Mouse (Mus musculus): ENCODE data around the gene Lrrk2.

Lrrk2 gene

DNA sequence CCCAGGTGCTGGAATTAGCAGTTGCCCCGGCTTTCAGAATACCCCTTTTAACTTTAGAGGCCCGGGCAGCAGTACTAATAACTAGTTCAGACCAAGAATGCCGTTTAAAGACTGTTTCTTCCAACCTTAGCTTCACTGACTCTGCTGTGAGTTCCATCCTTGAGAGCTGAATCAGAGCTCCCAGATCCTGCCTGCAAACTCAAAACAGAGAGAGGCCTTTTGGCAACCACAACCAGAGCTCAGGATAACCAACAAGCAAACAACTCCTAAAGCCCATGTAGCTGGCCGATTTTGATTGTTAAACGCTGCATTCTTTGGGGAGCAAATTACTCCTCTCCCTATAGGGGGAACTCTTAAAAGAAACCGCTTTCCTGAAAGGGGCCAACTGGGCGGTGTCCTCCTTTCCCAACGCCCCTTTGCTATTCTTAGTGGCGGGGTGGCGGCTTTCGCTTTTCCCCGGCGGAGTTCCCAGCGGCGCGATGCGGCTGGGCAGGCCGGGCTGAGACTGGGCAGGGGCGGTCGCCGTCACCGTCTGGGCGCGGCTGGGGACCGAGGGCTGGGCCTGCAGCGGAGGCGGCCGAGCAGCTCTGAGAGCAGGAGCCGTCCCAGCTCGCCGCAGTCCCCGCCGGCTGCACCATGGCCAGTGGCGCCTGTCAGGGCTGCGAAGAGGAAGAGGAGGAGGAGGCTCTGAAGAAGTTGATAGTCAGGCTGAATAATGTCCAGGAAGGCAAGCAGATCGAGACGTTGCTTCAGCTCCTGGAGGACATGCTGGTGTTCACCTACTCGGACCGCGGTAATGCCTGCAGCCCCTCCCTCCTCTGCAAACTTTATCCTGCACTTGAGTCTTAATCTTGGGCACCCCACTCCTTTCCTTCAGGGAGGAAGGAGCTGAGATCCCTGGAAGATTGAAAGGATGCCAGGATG lies at the start of gene Lrrk2:
Lrrk2 (plus strand) TSS at position 531 of the 924 bp plus-strand sequence.
- DNase-seq (ENCODE audit: low read depth, low spot score), result peak; percentile 66
- H3K27me3 ChIP-seq (ENCODE audit: control insufficient read depth, insufficient read depth, low read length, poor library complexity, severe bottlenecking), result no peaks in the 10 kb centered on the region
- H3K36me3 ChIP-seq (ENCODE audit: control insufficient read depth, insufficient read depth, low read length, poor library complexity, severe bottlenecking), result peaks cover 5% of the 10 kb centered on the region; the same call in 1 of the 2 replicates

DNA sequence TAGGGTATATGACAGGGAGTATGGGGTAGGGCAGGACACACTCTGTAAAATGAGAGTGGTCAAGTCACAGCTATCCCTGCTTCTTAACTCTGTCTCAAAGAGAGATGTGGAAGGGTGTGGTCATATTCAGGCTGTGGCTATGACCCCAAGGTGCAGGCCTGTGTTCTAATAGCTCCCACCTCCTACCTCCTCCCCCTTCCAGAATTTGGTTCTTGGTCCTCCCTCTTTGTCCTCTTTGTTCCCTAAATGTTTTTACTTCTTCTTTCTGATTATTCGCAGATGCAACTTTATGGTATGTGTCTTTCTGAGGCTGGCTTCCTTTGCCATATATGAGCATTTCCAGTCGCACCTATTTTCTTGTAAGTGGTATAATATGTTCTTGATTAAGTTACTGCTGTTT lies 48.5 kb upstream of the Lrrk2 start:
- Histone ChIP-seq H3K27me3 (ENCODE audit: control insufficient read depth, insufficient read depth, low read length, poor library complexity, severe bottlenecking) (no peaks in the 10 kb centered on the region), H3K36me3 (ENCODE audit: control insufficient read depth, insufficient read depth, low read length, poor library complexity, severe bottlenecking) (no peaks in the 10 kb centered on the region)
- DNase-seq (ENCODE audit: low read depth, low spot score), result no peak

DNA sequence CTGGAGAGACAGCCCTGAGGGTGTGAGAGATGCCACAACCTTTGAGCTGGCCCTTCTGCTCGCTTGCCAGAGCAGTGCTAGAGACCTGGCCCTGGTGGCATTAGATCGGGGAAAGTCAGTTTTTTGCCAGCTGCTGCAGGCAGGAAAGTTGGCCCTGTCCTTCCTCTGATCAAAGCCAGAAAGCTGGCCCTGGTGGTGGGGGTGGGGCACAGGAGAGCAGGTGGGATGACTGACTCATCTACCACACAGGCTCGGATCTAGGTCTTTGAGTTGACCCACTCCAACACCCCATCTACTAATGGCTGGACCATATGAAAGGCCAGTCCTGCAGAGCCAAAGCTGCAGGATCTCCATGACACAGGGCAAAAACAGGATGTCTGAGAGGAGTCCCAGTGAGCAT lies 43.8 kb upstream of the Lrrk2 start:
- no peak for DNase-seq (ENCODE audit: low read depth, low spot score)
- Histone ChIP-seq H3K36me3 (ENCODE audit: control insufficient read depth, insufficient read depth, low read length, poor library complexity, severe bottlenecking) (no peaks in the 10 kb centered on the region), H3K27me3 (ENCODE audit: control insufficient read depth, insufficient read depth, low read length, poor library complexity, severe bottlenecking) (no peaks in the 10 kb centered on the region)

DNA sequence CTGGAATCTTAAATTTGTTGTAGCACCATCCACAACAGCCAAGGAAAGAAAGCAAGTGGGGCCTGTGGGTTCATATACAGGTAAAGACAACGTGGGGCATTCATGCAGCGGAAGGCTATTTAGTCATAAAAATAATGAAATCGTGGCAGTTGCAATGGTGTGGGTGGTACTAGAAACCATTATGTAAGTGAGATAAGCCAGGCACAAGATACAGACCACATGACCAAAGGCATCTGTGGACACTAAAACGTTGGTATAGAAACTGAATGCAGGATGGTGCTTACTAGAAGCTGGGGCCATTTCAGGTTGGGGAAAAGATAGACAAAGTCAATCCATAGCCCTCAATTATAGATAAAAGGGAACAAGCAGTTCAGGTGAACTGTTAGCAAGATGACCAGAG lies 40.5 kb upstream of the Lrrk2 start:
- no peaks in the 10 kb centered on the region for H3K36me3 ChIP-seq (ENCODE audit: control insufficient read depth, insufficient read depth, low read length, poor library complexity, severe bottlenecking)
- no peaks in the 10 kb centered on the region; the same call in 1 of the 2 replicates for H3K27me3 ChIP-seq (ENCODE audit: control insufficient read depth, insufficient read depth, low read length, poor library complexity, severe bottlenecking)
- DNase-seq (ENCODE audit: low read depth, low spot score), result peak; percentile 32

DNA sequence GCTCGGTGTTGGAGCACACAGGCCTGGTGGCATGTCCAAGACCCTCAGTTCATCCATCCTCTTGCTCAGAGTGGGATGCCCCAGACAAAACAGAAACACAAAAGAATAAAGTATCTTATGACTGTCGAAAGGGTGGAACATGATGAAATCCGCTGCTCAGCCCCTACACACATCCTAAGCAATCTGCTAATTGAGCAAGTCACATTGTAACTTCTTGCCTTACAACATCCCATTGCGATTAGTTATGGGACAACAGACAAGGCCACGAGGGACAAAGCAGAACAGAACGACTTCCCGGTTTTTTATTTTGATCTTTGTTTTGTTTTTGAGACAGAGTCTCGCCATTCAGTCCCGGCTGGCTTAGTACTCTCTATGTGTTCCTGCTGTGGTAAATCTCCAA lies 39.9 kb upstream of the Lrrk2 start:
- no peaks in the 10 kb centered on the region; the same call in 1 of the 2 replicates for H3K27me3 ChIP-seq (ENCODE audit: control insufficient read depth, insufficient read depth, low read length, poor library complexity, severe bottlenecking)
- DNase-seq (ENCODE audit: low read depth, low spot score), result peak; percentile 43

DNA sequence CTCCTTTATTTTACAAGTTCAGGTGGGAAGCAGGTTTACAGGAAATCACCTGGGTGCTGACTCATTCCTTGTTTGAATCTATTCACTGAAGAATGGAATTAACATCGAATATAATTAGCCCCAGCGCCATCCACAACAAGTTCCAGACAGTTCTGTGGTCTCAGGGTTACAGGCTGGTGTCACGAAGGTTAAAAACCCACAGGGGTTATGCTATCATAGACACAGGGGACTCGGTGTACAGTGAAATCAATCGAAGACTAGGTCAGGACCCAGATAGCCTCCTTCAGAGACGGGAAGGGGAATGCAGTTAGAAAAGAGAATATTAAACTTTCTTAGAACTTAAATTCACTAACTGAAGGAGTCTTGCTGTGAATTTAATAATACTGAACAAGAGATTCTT lies 39.2 kb upstream of the Lrrk2 start:
- DNase-seq (ENCODE audit: low read depth, low spot score), result peak; percentile 76
- H3K36me3 ChIP-seq (ENCODE audit: control insufficient read depth, insufficient read depth, low read length, poor library complexity, severe bottlenecking), result no peaks in the 10 kb centered on the region
- H3K27me3 ChIP-seq (ENCODE audit: control insufficient read depth, insufficient read depth, low read length, poor library complexity, severe bottlenecking), result no peaks in the 10 kb centered on the region; the same call in 1 of the 2 replicates

More for the DNA sequence above, 39.9 kb upstream of the Lrrk2 start:
- no peaks in the 10 kb centered on the region for H3K36me3 ChIP-seq (ENCODE audit: control insufficient read depth, insufficient read depth, low read length, poor library complexity, severe bottlenecking)

DNA sequence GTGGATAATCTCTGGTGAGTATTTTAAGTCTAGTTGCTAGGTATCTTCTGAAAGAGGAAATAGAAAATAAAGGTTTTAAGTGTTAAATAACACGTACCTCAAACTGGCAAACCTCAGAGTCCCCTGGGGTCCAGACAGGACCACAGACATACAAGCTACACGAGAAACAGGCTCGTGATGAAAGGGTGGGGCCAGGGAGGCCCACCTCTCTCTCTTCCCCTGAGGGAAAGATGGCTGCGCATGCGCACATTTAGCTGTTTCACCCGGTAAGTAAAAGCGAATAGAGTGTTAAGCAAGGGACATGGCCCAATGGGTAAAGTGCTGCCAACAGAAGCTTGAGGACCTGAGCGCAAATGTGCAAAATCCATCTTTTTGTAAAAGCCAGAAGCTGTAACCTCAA lies 38.7 kb upstream of the Lrrk2 start:
- no peaks in the 10 kb centered on the region; the same call in 1 of the 2 replicates for H3K27me3 ChIP-seq (ENCODE audit: control insufficient read depth, insufficient read depth, low read length, poor library complexity, severe bottlenecking)
- H3K36me3 ChIP-seq (ENCODE audit: control insufficient read depth, insufficient read depth, low read length, poor library complexity, severe bottlenecking), result no peaks in the 10 kb centered on the region
- DNase-seq (ENCODE audit: low read depth, low spot score), result peak; percentile 99

DNA sequence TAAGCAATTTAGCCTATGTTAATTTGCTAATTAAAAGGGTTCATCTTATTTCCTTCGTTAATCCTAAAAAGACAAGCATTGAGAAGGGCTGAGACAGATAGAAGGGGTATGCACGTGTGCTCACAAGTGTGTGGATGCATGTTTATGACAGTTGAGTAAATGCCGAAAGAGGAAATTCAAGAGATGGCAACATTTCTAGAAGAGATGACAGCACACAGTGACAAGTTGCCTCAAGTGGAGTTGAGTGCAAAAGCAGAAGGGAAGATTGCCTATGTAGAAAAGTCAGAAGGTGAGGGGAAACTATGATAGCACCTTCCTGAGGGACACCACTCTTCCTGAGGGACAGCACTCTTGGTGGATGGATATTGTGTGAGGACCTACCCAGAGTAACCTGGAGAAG lies 31.3 kb upstream of the Lrrk2 start:
- DNase-seq (ENCODE audit: low read depth, low spot score), result peak; percentile 24
- Histone ChIP-seq H3K36me3 (ENCODE audit: control insufficient read depth, insufficient read depth, low read length, poor library complexity, severe bottlenecking) (no peaks in the 10 kb centered on the region), H3K27me3 (ENCODE audit: control insufficient read depth, insufficient read depth, low read length, poor library complexity, severe bottlenecking) (no peaks in the 10 kb centered on the region)

DNA sequence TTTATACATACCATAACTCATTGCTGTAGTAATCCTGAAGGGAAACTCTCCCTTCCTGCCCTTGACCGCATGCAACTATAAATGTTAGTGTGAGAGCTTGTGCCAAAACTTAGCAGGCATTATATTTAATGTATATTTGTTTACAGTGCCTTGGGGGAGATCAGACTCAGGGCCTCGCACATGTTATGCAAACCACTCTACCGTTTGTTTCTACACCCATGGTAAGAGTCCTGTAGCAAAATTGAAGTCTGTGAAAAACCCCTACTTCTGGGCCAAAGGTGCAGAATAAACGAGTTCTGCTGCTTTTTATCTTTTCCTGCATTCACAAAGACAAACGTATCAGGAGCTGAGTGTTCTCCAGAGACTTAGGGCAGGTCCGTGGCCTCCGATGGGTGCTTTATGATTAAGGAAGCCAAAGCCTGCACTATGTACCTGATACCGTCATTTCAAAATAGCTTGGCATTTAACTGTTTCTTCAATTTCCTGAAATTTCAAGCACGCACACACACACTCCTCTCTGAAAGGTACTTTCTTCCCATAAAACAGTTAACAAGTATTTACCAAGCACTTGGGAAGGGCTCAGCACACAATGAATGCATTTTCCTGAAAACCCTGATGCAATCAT lies 30.2 kb upstream of the Lrrk2 start:
- H3K27me3 ChIP-seq (ENCODE audit: control insufficient read depth, insufficient read depth, low read length, poor library complexity, severe bottlenecking), result no peaks in the 10 kb centered on the region
- no peaks in the 10 kb centered on the region for H3K36me3 ChIP-seq (ENCODE audit: control insufficient read depth, insufficient read depth, low read length, poor library complexity, severe bottlenecking)
- no peak for DNase-seq (ENCODE audit: low read depth, low spot score)

DNA sequence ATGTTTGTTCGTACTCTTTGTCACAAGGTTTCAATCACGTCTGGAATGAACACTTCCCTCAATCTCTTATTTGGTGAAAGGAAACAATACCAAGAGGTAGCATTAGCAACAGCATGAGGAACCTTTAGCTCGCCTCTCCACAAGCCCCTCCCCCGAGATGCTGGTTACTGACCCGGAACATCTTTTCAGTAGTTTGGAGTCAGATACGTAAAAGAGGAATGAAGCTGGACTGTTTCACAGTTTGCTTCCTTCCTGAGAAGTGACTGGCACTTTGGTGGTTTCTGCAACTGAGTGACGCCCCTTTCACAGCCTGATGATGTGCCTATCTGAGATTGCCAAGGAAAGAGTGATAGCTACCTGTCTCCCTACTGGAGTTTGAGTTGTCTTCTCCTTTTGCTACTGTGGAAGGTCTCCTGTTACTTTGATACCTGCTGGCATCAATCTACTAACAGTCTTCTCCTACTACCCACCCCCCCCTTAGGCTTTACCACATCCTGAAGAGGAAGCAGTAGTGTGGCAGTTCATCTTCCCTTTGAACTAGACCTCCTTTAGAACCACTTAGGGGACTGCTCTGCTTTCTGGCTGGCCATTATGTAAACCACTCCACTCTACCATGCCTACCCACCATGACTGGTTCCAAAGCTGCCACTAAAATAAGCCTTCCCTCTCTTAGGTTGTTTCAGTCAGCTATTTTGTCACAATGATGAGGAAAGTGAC lies 29.2 kb upstream of the Lrrk2 start:
- no peaks in the 10 kb centered on the region for H3K36me3 ChIP-seq (ENCODE audit: control insufficient read depth, insufficient read depth, low read length, poor library complexity, severe bottlenecking)
- H3K27me3 ChIP-seq (ENCODE audit: control insufficient read depth, insufficient read depth, low read length, poor library complexity, severe bottlenecking), result no peaks in the 10 kb centered on the region
- peak; percentile 87 for DNase-seq (ENCODE audit: low read depth, low spot score)

DNA sequence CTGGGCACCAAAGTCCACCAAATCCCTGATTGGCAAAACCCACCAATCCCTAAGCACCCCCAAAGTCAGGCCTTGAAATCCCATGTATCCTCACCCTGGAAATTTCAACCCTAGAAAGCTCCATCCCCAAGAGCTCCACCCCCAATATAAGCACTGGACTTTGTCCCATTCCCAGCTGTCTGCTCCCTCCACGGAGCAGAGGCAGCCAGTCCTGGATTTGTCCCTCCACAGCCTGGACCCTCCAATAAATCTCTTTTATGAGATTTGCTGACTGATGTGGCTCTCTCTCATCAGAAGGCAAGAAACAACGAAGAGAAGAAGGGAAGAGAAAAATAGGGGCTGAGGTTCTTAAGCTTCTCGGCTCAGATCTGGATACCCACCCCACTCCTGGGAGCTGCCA lies 22.7 kb upstream of the Lrrk2 start:
- no peaks in the 10 kb centered on the region for H3K27me3 ChIP-seq (ENCODE audit: control insufficient read depth, insufficient read depth, low read length, poor library complexity, severe bottlenecking)
- H3K36me3 ChIP-seq (ENCODE audit: control insufficient read depth, insufficient read depth, low read length, poor library complexity, severe bottlenecking), result no peaks in the 10 kb centered on the region
- no peak for DNase-seq (ENCODE audit: low read depth, low spot score)

DNA sequence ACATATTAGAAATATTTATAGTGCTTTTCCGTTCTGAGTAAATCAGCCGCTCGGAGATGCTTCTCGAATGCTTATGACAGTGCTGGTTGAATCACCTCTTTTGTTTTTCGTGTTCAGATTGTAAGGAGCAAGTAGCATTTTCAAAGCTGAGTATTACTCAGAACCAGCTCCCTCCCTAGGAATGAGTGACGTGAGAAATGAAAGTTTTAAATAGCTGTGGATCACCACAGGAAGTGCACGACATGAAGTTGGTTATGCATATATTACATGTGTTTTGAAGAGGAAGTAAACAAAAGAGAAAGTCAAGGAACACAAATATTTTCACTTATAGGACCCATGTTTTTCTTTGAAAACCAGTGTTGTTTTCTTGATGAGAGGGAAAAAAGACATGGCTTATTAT lies 21.5 kb upstream of the Lrrk2 start:
- no peaks in the 10 kb centered on the region for H3K27me3 ChIP-seq (ENCODE audit: control insufficient read depth, insufficient read depth, low read length, poor library complexity, severe bottlenecking)
- H3K36me3 ChIP-seq (ENCODE audit: control insufficient read depth, insufficient read depth, low read length, poor library complexity, severe bottlenecking), result no peaks in the 10 kb centered on the region
- DNase-seq (ENCODE audit: low read depth, low spot score), result peak; percentile 77

DNA sequence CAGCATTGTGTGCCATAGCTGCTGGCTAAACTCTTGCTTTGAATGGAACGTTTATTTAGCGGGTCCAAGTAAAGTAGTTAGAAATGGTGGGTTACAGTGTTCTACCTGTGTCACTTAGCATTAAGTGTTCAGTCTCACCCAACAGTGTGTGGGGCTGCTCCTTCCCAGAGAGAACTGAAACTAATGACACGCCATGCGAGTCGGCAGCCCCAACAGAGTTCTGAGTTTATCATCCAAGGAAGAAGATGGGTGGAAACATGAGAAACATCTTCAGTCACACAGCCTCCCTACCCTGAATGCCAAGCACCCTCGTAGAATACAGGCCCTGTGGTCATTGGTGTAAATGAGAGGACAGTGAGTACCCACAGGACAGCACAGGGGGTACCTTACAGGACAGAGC lies 14.7 kb upstream of the Lrrk2 start:
- H3K36me3 ChIP-seq (ENCODE audit: control insufficient read depth, insufficient read depth, low read length, poor library complexity, severe bottlenecking), result no peaks in the 10 kb centered on the region
- peak; percentile 76 for DNase-seq (ENCODE audit: low read depth, low spot score)
- H3K27me3 ChIP-seq (ENCODE audit: control insufficient read depth, insufficient read depth, low read length, poor library complexity, severe bottlenecking), result no peaks in the 10 kb centered on the region

DNA sequence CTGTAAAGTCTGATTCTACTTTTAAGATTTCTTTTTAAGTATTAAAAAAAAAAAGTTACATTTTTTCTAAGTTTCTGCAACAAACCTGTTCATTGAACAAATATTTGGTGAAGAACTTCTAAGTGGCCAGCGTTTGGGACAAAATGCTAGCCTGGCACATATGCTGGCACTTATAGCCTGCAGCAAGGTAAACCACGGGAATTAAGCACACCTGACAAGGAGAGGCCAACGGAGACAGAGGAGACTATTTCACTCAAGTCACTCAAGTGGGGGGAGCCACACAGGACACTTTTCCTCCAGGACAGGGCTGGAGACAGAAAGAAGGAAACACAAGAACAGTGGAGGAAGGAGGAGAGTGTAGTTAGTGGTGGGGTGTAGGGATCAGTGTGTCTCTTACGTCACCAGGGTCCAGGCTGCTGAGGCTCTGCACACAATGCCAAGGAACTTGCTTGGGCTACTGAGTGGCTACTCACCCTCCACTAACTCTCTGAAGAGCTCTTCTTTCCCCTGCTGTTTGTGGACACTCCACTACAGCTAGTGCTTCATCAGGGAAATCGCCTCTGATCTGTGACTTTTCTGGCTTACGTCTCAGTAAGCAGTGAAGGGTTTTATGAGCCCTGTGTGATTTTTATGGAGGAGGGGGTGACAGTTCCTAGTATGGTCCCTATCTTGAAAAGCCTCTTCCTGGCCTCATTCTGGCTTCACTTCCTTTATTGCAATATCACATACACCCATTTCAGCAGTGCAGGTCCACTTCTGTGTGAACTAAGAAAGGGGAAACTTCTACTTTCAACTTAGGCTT lies 12.5 kb upstream of the Lrrk2 start:
- Histone ChIP-seq H3K27me3 (ENCODE audit: control insufficient read depth, insufficient read depth, low read length, poor library complexity, severe bottlenecking) (no peaks in the 10 kb centered on the region), H3K36me3 (ENCODE audit: control insufficient read depth, insufficient read depth, low read length, poor library complexity, severe bottlenecking) (no peaks in the 10 kb centered on the region)
- DNase-seq (ENCODE audit: low read depth, low spot score), result no peak
